Mouse (Mus musculus) hindbrain, embryonic 10.5 days (tissue): ENCODE measurements at regions not wholly inside any gene's neighbourhood (a gene's known extent, or its start where the extent isn't known, plus 50 kb on each side); places are given as distances from the start of the nearest gene placed in this dataset.

Experiments used
- DNase-seq: peaks from one replicate; pipeline ENCODE4 v3.0.0-alpha.2; 2017; ENCODE audit warnings: low spot score
- H3K27ac ChIP-seq: fragments of 300-500 bp; sonication (generic); 2 replicates; pipeline ENCODE4 v1.5.1; 2016; ENCODE audit warnings: mild to moderate bottlenecking, moderate library complexity
- H3K27me3 ChIP-seq: fragments of 300-500 bp; sonication (generic); 2 replicates; pipeline ENCODE4 v1.6.1; 2016; ENCODE audit warnings: mild to moderate bottlenecking; ENCODE audit not compliant: poor library complexity, insufficient read depth, severe bottlenecking
- H3K36me3 ChIP-seq: fragments of 300-500 bp; sonication (generic); 2 replicates; pipeline ENCODE4 v1.6.1; 2016; ENCODE audit warnings: mild to moderate bottlenecking, moderate library complexity
- H3K4me1 ChIP-seq: fragments of 300-500 bp; sonication (generic); replicated peaks from 2 replicates; pipeline ENCODE4 v1.6.1; 2016; ENCODE audit warnings: mild to moderate bottlenecking
- H3K4me3 ChIP-seq: fragments of 300-500 bp; sonication (generic); 2 replicates; pipeline ENCODE4 v1.5.1; 2016; ENCODE audit warnings: mild to moderate bottlenecking, moderate library complexity
- H3K9me3 ChIP-seq: fragments of 300-500 bp; sonication (generic); 2 replicates; pipeline ENCODE4 v1.6.1; 2016; ENCODE audit warnings: mild to moderate bottlenecking, moderate library complexity
- WGBS: fragments of 180-500 bp; shearing (Covaris S2); methylation state at CpG from one replicate; pipeline ENCODE4 v1.1.7; 2016; 5-methylcytosine and 5-hydroxymethylcytosine counted together

GRCm38 (mm10) chr11:71390616-71391015 is 160.1 kb upstream of the Nlrp1b start:
- H3K36me3 ChIP-seq: no peaks in the 10 kb centered on the region
- H3K27ac ChIP-seq: no peak overlapping the region
- H3K27me3 ChIP-seq: no peaks in the 10 kb centered on the region
- WGBS: 83% methylated on average over 3 of the region's 3 CpGs
- H3K4me3 ChIP-seq: no peak overlapping the region
- no peaks in the 10 kb centered on the region for H3K9me3 ChIP-seq
- peaks cover 4% of the 10 kb centered on the region for H3K4me1 ChIP-seq
- no peak for DNase-seq

- no peaks in the 10 kb centered on the region for H3K9me3 ChIP-seq
- no peak overlapping the region for H3K27ac ChIP-seq
- no peak overlapping the region for H3K4me3 ChIP-seq
- WGBS: 92% methylated on average over 5 of the region's 5 CpGs
- peaks cover 4% of the 10 kb centered on the region for H3K4me1 ChIP-seq
- no peaks in the 10 kb centered on the region for H3K36me3 ChIP-seq
- no peak for DNase-seq
- H3K27me3 ChIP-seq: no peaks in the 10 kb centered on the region
Observed at GRCm38 (mm10) chr11:71393406-71393805, 162.9 kb upstream of the Nlrp1b start.

GRCm38 (mm10) chr11:71395023-71395422 is 164.5 kb upstream of the Nlrp1b start:
- Histone ChIP-seq H3K4me1 (no peaks in the 10 kb centered on the region), H3K27ac (no peak overlapping the region), H3K4me3 (no peak overlapping the region), H3K36me3 (no peaks in the 10 kb centered on the region), H3K27me3 (no peaks in the 10 kb centered on the region), H3K9me3 (no peaks in the 10 kb centered on the region)
- 68% methylated on average over 4 of the region's 4 CpGs for WGBS
- DNase-seq: no peak

- H3K4me1 ChIP-seq: no peaks in the 10 kb centered on the region
- no peaks in the 10 kb centered on the region for H3K36me3 ChIP-seq
- H3K9me3 ChIP-seq: no peaks in the 10 kb centered on the region
- 64% methylated on average over 1 of the region's 1 CpGs for WGBS
- no peaks in the 10 kb centered on the region for H3K27me3 ChIP-seq
- no peak overlapping the region for H3K27ac ChIP-seq
- DNase-seq: no peak
- H3K4me3 ChIP-seq: no peak overlapping the region
Observed at GRCm38 (mm10) chr11:71395631-71396030, 165.1 kb upstream of the Nlrp1b start.

- H3K27ac ChIP-seq: no peak overlapping the region
- H3K4me1 ChIP-seq: no peaks in the 10 kb centered on the region
- 90% methylated on average over 2 of the region's 2 CpGs for WGBS
- no peaks in the 10 kb centered on the region for H3K36me3 ChIP-seq
- H3K27me3 ChIP-seq: no peaks in the 10 kb centered on the region
- no peak for DNase-seq
- no peaks in the 10 kb centered on the region for H3K9me3 ChIP-seq
- no peak overlapping the region for H3K4me3 ChIP-seq
Observed at GRCm38 (mm10) chr11:71400351-71400750, 169.8 kb upstream of the Nlrp1b start.

GRCm38 (mm10) chr11:71401411-71402276 is 171.1 kb upstream of the Nlrp1b start:
- Histone ChIP-seq H3K27ac (no peak overlapping the region), H3K9me3 (no peaks in the 10 kb centered on the region), H3K4me3 (no peak overlapping the region), H3K4me1 (no peaks in the 10 kb centered on the region), H3K36me3 (no peaks in the 10 kb centered on the region), H3K27me3 (no peaks in the 10 kb centered on the region)
- 94% methylated on average over 2 of the region's 2 CpGs for WGBS
- DNase-seq: no peak

GRCm38 (mm10) chr11:71404361-71404760 is 173.8 kb upstream of the Nlrp1b start:
- Histone ChIP-seq H3K4me3 (no peak overlapping the region), H3K27ac (no peak overlapping the region), H3K4me1 (no peaks in the 10 kb centered on the region), H3K27me3 (no peaks in the 10 kb centered on the region), H3K9me3 (no peaks in the 10 kb centered on the region), H3K36me3 (no peaks in the 10 kb centered on the region)
- no peak for DNase-seq
- WGBS: 93% methylated on average over 3 of the region's 3 CpGs

GRCm38 (mm10) chr11:71407043-71407442 is 176.5 kb upstream of the Nlrp1b start:
- 82% methylated on average over 6 of the region's 6 CpGs for WGBS
- Histone ChIP-seq H3K9me3 (no peaks in the 10 kb centered on the region), H3K4me3 (no peak overlapping the region), H3K27ac (no peak overlapping the region; the same call in 1 of the 2 replicates), H3K27me3 (no peaks in the 10 kb centered on the region), H3K36me3 (no peaks in the 10 kb centered on the region), H3K4me1 (no peaks in the 10 kb centered on the region)
- no peak for DNase-seq

GRCm38 (mm10) chr11:71409211-71409765 is 178.8 kb upstream of the Nlrp1b start:
- no peak for DNase-seq
- Histone ChIP-seq H3K4me3 (no peak overlapping the region), H3K4me1 (peaks cover 2% of the 10 kb centered on the region; the same call in 1 of the 2 replicates), H3K36me3 (no peaks in the 10 kb centered on the region), H3K27me3 (no peaks in the 10 kb centered on the region), H3K27ac (no peak overlapping the region), H3K9me3 (no peaks in the 10 kb centered on the region)
- WGBS: 85% methylated on average over 6 of the region's 6 CpGs

- H3K36me3 ChIP-seq: no peaks in the 10 kb centered on the region
Observed at GRCm38 (mm10) chr11:71410582-71410981, 180.0 kb upstream of the Nlrp1b start.

GRCm38 (mm10) chr11:71411958-71412357 is 181.4 kb upstream of the Nlrp1b start:
- no peak overlapping the region for H3K27ac ChIP-seq
- DNase-seq: no peak
- no peaks in the 10 kb centered on the region for H3K27me3 ChIP-seq
- WGBS: 85% methylated on average over 1 of the region's 1 CpGs
- H3K4me1 ChIP-seq: peaks cover 16% of the 10 kb centered on the region
- H3K36me3 ChIP-seq: no peaks in the 10 kb centered on the region
- H3K4me3 ChIP-seq: no peak overlapping the region
- no peaks in the 10 kb centered on the region for H3K9me3 ChIP-seq

More at GRCm38 (mm10) chr11:71410582-71410981, 180.0 kb upstream of the Nlrp1b start:
- WGBS: 93% methylated on average over 3 of the region's 3 CpGs
- H3K9me3 ChIP-seq: no peaks in the 10 kb centered on the region
- H3K4me3 ChIP-seq: no peak overlapping the region
- no peaks in the 10 kb centered on the region for H3K27me3 ChIP-seq
- H3K27ac ChIP-seq: no peak overlapping the region
- DNase-seq: no peak
- H3K4me1 ChIP-seq: peaks cover 15% of the 10 kb centered on the region

GRCm38 (mm10) chr11:71414403-71415140 is 184.0 kb upstream of the Nlrp1b start:
- no peak for DNase-seq
- Histone ChIP-seq H3K4me3 (no peak overlapping the region), H3K27me3 (no peaks in the 10 kb centered on the region), H3K9me3 (no peaks in the 10 kb centered on the region), H3K27ac (0 out of 2 replicates have a peak overlapping the region, but pooled peaks have one; percentile 12), H3K36me3 (no peaks in the 10 kb centered on the region), H3K4me1 (peaks cover 16% of the 10 kb centered on the region)
- WGBS: 80% methylated on average over 9 of the region's 9 CpGs

- peaks cover 16% of the 10 kb centered on the region for H3K4me1 ChIP-seq
- H3K27me3 ChIP-seq: no peaks in the 10 kb centered on the region
- H3K27ac ChIP-seq: no peak overlapping the region; the same call in none of the 2 replicates
- H3K9me3 ChIP-seq: no peaks in the 10 kb centered on the region
- H3K4me3 ChIP-seq: no peak overlapping the region
- WGBS: 47% methylated on average over 3 of the region's 3 CpGs
- no peak for DNase-seq
- no peaks in the 10 kb centered on the region for H3K36me3 ChIP-seq
Observed at GRCm38 (mm10) chr11:71415451-71415850, 184.9 kb upstream of the Nlrp1b start.
